Mouse (Mus musculus) kidney, postnatal 0 days (tissue): Measurements from ENCODE around the gene Sgcd. TPM values are rescaled to one million over a fixed set of nuclear protein-coding genes. Genes with fewer than 3 reads are reported as not detected.

ENCODE experiments used
- ATAC-seq: fragments of 200-750 bp; cut with Nextera tagmentation; replicated peaks from 2 replicates; pipeline ENCODE4 v1.8.0; 2017; ENCODE audit warnings: low read depth, moderate number of reproducible peaks, moderate TSS enrichment, moderate library complexity; ENCODE audit not compliant: low FRiP score
- DNase-seq: peaks from one replicate; pipeline ENCODE4 v3.0.0-alpha.2; 2016; ENCODE audit warnings: low spot score
- H3K27ac ChIP-seq: fragments of 300-500 bp; sonication (generic); 2 replicates; pipeline ENCODE4 v1.5.1; 2014; ENCODE audit warnings: mild to moderate bottlenecking
- H3K27me3 ChIP-seq: fragments of 300-500 bp; sonication (generic); 2 replicates; pipeline ENCODE4 v1.6.1; 2014; ENCODE audit warnings: low read length, mixed read lengths; ENCODE audit not compliant: insufficient read depth
- H3K36me3 ChIP-seq: fragments of 300-500 bp; sonication (generic); 2 replicates; pipeline ENCODE4 v1.6.1; 2014; ENCODE audit warnings: low read length, mixed read lengths; ENCODE audit not compliant: insufficient read depth
- H3K4me1 ChIP-seq: fragments of 300-500 bp; sonication (generic); replicated peaks from 2 replicates; pipeline ENCODE4 v1.6.1; 2014; ENCODE audit warnings: antibody characterized with exemption, low read length, mixed read lengths; ENCODE audit not compliant: insufficient read depth
- H3K4me2 ChIP-seq: fragments of 300-500 bp; sonication (generic); 2 replicates; pipeline ENCODE4 v1.6.1; 2014; ENCODE audit warnings: mild to moderate bottlenecking, low read length, moderate library complexity, mixed read lengths
- H3K4me3 ChIP-seq: fragments of 300-500 bp; sonication (generic); replicated peaks from 2 replicates; pipeline ENCODE4 v1.5.1; 2014; ENCODE audit warnings: low read depth, low read length
- H3K9ac ChIP-seq: fragments of 300-500 bp; sonication (generic); 2 replicates; pipeline ENCODE4 v1.6.1; 2014; ENCODE audit warnings: low read depth, low read length
- H3K9me3 ChIP-seq: fragments of 300-500 bp; sonication (generic); replicated peaks from 2 replicates; pipeline ENCODE4 v1.6.1; 2016; ENCODE audit warnings: low read length, inconsistent platforms, mixed read lengths
- CTCF ChIP-seq: IDR thresholded peaks from 2 replicates; pipeline ENCODE4 v1.5.1; 2016; ENCODE audit warnings: antibody characterized with exemption, low read depth, mild to moderate bottlenecking, moderate library complexity
- WGBS: fragments of 180-500 bp; shearing (Covaris S2); extraction: QIAGEN DNeasy Blood & Tissue Kit; methylation state at CpG from one replicate; pipeline ENCODE4 v1.1.7; 2014; 5-methylcytosine and 5-hydroxymethylcytosine counted together
- polyA plus RNA-seq: library from polyadenylated mRNA; unstranded; fragments of >200 nt; fragmentation: Nextera tagmentation; extraction: Ambion mirVana; gene quantifications from 2 replicates; pipeline ENCODE4 v1.2.1, GENCODE M21; 2015

Sgcd gene
- polyA plus RNA-seq, 1 experiment from 2014 or later: 1.3 TPM

GRCm38 (mm10) chr11:47014278-47014677 lies 974.5 kb downstream of the Sgcd start:
- Histone ChIP-seq H3K27ac (no peak overlapping the region), H3K9me3 (no peaks in the 10 kb centered on the region), H3K27me3 (no peaks in the 10 kb centered on the region), H3K4me2 (no peak overlapping the region), H3K4me1 (no peaks in the 10 kb centered on the region), H3K36me3 (no peaks in the 10 kb centered on the region), H3K9ac (no peak overlapping the region), H3K4me3 (no peak overlapping the region)
- ATAC-seq (no peak), DNase-seq (no peak)
- no peak for TF ChIP-seq CTCF

GRCm38 (mm10) chr11:47010166-47010565 lies 978.6 kb downstream of the Sgcd start:
- H3K27me3 ChIP-seq: no peaks in the 10 kb centered on the region
- ATAC-seq (no peak), DNase-seq (no peak)
- no peak overlapping the region for H3K4me2 ChIP-seq
- H3K27ac ChIP-seq: no peak overlapping the region
- H3K4me1 ChIP-seq: no peaks in the 10 kb centered on the region
- H3K9ac ChIP-seq: no peak overlapping the region
- no peaks in the 10 kb centered on the region for H3K9me3 ChIP-seq
- peak; percentile 58 for TF ChIP-seq CTCF
- H3K36me3 ChIP-seq: no peaks in the 10 kb centered on the region
- no peak overlapping the region for H3K4me3 ChIP-seq

GRCm38 (mm10) chr11:47005301-47005875 lies 983.4 kb downstream of the Sgcd start:
- H3K9ac ChIP-seq: no peak overlapping the region
- WGBS: 53% methylated on average over 1 of the region's 1 CpGs
- H3K36me3 ChIP-seq: no peaks in the 10 kb centered on the region
- ATAC-seq: no peak
- H3K27me3 ChIP-seq: no peaks in the 10 kb centered on the region
- H3K4me3 ChIP-seq: no peak overlapping the region
- no peak for DNase-seq
- H3K4me1 ChIP-seq: no peaks in the 10 kb centered on the region
- no peak overlapping the region for H3K27ac ChIP-seq
- H3K9me3 ChIP-seq: no peaks in the 10 kb centered on the region
- H3K4me2 ChIP-seq: no peak overlapping the region
- TF ChIP-seq CTCF: no peak

- no peak for ATAC-seq
- no peak for DNase-seq
- no peak for TF ChIP-seq CTCF
- 15% methylated on average over 4 of the region's 4 CpGs for WGBS
- Histone ChIP-seq H3K4me2 (no peak overlapping the region), H3K9me3 (no peaks in the 10 kb centered on the region), H3K27me3 (no peaks in the 10 kb centered on the region), H3K36me3 (no peaks in the 10 kb centered on the region), H3K4me3 (no peak overlapping the region), H3K9ac (no peak overlapping the region), H3K4me1 (no peaks in the 10 kb centered on the region), H3K27ac (no peak overlapping the region)
These were observed 1049.5 kb downstream of the Sgcd start for GRCm38 (mm10) chr11:46939311-46939710.

GRCm38 (mm10) chr11:46924946-46925345 lies 1063.8 kb downstream of the Sgcd start:
- Histone ChIP-seq H3K36me3 (no peaks in the 10 kb centered on the region), H3K27me3 (no peaks in the 10 kb centered on the region), H3K27ac (no peak overlapping the region), H3K4me1 (no peaks in the 10 kb centered on the region), H3K9me3 (no peaks in the 10 kb centered on the region), H3K4me3 (no peak overlapping the region), H3K9ac (no peak overlapping the region), H3K4me2 (no peak overlapping the region)
- peak; percentile 57 for DNase-seq
- ATAC-seq: no peak
- 34% methylated on average over 1 of the region's 1 CpGs for WGBS
- TF ChIP-seq CTCF: no peak

- Histone ChIP-seq H3K9me3 (no peaks in the 10 kb centered on the region), H3K27me3 (no peaks in the 10 kb centered on the region), H3K4me1 (no peaks in the 10 kb centered on the region), H3K4me2 (no peak overlapping the region), H3K36me3 (no peaks in the 10 kb centered on the region), H3K9ac (no peak overlapping the region), H3K27ac (no peak overlapping the region), H3K4me3 (no peak overlapping the region)
- no peak for ATAC-seq
- whole genome bisulfite sequencing: 94% methylated on average over 1 of the region's 1 CpGs
- DNase-seq: peak; percentile 41
- TF ChIP-seq CTCF: peak; percentile 59
These were observed 1068.5 kb downstream of the Sgcd start for GRCm38 (mm10) chr11:46920244-46920643.

GRCm38 (mm10) chr11:46912656-46913237 lies 1076.0 kb downstream of the Sgcd start:
- no peak overlapping the region for H3K4me2 ChIP-seq
- 47% methylated on average over 5 of the region's 5 CpGs for WGBS
- no peaks in the 10 kb centered on the region for H3K27me3 ChIP-seq
- no peak for TF ChIP-seq CTCF
- H3K9me3 ChIP-seq: no peaks in the 10 kb centered on the region
- H3K27ac ChIP-seq: no peak overlapping the region
- H3K4me1 ChIP-seq: no peaks in the 10 kb centered on the region
- H3K9ac ChIP-seq: no peak overlapping the region
- no peak overlapping the region for H3K4me3 ChIP-seq
- ATAC-seq: no peak
- no peak for DNase-seq
- H3K36me3 ChIP-seq: no peaks in the 10 kb centered on the region
